ENCODE assay signal across 15 mouse cellular contexts in genomic region chr9:29298340-29298739, GRCm38 (mm10).
"Had no signal": no experiment of that assay in that cellular context is flagged by ENCODE, and none has a peak within 500 bp of the region (broad histone marks: within the 10 kb centered on the region; RNA-seq: fewer than 3 reads in every experiment).

No protein-coding gene starts in this region.

- H3K27ac ChIP-seq: kidney, embryonic 15.5 days; left cerebral cortex, adult 2 months; liver, embryonic 13.5 days had no signal

- H3K27me3 ChIP-seq: kidney, embryonic 15.5 days; liver, embryonic 13.5 days; megakaryocyte, embryonic 14.5 days had no signal

- DNase-seq: kidney, adult 8-10 months; kidney, postnatal 14 days; kidney, postnatal 4 days; layer of hippocampus, postnatal 36 days; liver, embryonic 13.5 days; lung, embryonic 14.5 days; lung, postnatal 36 days; midbrain, embryonic 14.5 days; thymus, adult 18-20 months; thymus, postnatal 36 days had no signal

- H3K36me3 ChIP-seq: kidney, embryonic 15.5 days; liver, embryonic 13.5 days had no signal

- H3K4me1 ChIP-seq: kidney, embryonic 15.5 days; liver, embryonic 13.5 days; megakaryocyte, embryonic 14.5 days had no signal

- H3K4me2 ChIP-seq: kidney, embryonic 15.5 days; liver, embryonic 13.5 days; lung, embryonic 14.5 days; midbrain, embryonic 11.5 days had no signal

- H3K9me3 ChIP-seq: kidney, embryonic 15.5 days; liver, embryonic 13.5 days; megakaryocyte, embryonic 14.5 days had no signal

- ATAC-seq: lung, postnatal 0 days had no signal

- H3K9ac ChIP-seq: kidney, embryonic 15.5 days; liver, embryonic 13.5 days; lung, embryonic 14.5 days had no signal

- H3K4me3 ChIP-seq: kidney, embryonic 15.5 days; left cerebral cortex, adult 2 months; liver, embryonic 13.5 days; megakaryocyte, embryonic 14.5 days had no signal
